Mouse (Mus musculus) hematopoietic stem cell, adult 5-6 weeks (primary cell): ENCODE measurements around the gene Qpct. TPM values are rescaled to one million over a fixed set of nuclear protein-coding genes. Genes with fewer than 3 reads are reported as not detected.
A peak's percentile ranks its signal among the peaks of the same experiment; 100 is the strongest.

Experiments
- ATAC-seq, 2 experiments: fragments of 125-278 bp in 1 of 2; replicated peaks in 1 of 2; 2 replicates each; pipeline ENCODE4 v1.8.0; 2016 to 2017; ENCODE audit warnings: inconsistent platforms in 2 of 2, mild to moderate bottlenecking in 2 of 2, moderate number of reproducible peaks in 2 of 2, low read depth in 1 of 2, moderate TSS enrichment in 1 of 2; ENCODE audit not compliant: low FRiP score in 2 of 2, poor library complexity in 2 of 2, severe bottlenecking in 2 of 2, insufficient read depth in 1 of 2, low TSS enrichment in 1 of 2
- total RNA-seq: library from RNA; stranded (forward); fragments of 172-1452, 232-1000 nt; gene quantifications from 2 replicates; pipeline ENCODE4 v1.2.3, GENCODE M21; 2017

The Qpct gene
- 0.79 and 3.4 TPM in 2 replicates for total RNA-seq

GRCm38 (mm10) chr17:79051606-79052005, at the start of gene Qpct:
Qpct (plus strand) TSS chr17:79051906.
- ATAC-seq: no peak

DNA sequence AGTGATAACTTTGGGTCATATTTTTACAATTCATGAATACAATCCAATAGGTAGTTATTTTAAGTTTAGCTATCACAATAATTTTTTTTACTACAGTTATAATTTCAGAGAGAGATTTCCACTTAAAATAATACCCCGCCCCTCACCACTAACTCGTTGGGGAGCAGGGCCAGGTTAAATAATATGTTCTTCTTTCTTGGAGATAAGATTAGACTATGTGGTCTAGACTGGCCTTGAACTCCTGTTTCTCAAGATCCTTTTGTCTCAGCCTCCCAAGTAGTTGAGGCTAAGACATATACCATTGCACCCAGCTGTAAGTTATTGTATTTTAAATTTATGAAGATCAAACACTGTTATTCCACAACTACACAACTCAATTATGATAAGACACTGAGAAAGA, 38.1 kb upstream of the Qpct start:
- no peak for ATAC-seq

DNA sequence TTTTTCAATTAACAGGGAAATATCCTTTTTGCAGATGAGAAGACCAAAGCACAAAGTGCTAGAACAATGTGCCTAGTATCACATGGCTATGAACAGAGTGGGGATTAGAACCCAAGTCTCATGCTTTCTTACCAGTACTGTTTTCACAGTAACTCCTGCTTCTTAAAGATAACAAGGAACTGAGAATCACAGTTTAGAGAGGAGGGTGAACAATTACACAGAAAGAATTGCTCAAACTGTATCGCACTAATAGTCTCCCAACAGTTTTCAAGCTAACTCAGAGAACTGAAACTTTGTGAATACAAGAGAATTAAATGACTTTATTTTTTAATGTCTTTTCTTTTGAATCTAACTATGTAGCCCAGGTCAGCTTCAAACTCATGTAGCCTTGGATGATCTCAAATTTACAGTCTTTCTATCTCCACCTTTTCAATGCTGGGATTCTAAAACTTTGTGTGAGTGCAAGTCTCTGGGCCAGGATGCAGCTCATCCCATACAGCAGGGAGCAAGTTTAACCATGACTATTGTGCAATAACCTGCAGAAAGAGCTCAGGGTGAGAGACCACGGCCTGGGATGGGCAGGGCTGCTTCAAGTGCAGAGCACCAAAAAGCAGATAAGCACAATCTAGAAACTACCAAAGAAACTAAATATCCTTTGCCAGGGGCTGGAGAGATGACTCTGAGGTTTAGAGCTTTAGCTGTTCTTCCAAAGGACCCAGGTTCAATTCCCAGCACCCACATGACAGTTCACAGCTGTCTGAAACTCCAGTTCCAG, 36.6 kb upstream of the Qpct start:
- ATAC-seq: peak in 1 of 2 experiments; percentile 38; a peak in 1 of 4 replicates

DNA sequence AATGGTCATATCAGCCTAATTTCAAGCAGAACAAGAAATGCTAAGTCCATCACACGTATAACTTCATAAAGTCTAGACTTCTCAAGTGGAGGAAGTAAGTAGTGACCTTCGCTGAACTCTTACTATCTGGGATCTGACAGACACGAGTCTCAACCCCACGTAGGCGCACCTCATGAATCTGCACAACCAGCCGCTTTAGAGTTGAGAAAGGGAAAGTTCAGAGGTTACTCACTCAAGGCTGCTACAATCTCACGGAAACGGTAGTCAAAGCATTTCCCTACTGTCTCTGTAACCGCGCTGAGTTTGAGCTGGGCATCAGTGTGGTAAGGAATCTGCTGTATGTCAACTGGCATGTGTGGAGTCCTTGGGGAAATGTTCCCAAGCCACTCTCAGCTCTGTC, 35.9 kb upstream of the Qpct start:
- ATAC-seq: no peak

DNA sequence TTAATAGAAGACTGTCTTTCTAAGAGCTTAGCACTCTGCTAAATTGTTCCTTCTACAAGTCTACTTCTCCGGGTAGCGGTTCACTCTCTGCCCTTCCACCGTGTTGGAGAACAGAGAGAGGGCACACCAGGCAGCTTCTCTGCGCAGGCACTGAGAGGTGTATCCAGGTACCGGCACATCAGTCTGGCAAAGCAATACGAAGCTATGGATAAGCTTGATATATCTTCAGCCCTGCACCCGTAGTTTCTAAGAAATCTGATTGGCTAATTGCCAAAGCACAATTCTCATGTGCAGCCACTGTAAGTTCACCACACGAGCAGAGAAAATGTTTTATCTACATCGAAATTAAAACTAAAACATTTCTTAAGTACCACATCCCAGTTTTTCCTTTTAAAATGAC, 33.3 kb upstream of the Qpct start:
- 0 out of 4 replicates have a peak, but pooled peaks of 1 of the 2 experiments have one; percentile 1 for ATAC-seq

DNA sequence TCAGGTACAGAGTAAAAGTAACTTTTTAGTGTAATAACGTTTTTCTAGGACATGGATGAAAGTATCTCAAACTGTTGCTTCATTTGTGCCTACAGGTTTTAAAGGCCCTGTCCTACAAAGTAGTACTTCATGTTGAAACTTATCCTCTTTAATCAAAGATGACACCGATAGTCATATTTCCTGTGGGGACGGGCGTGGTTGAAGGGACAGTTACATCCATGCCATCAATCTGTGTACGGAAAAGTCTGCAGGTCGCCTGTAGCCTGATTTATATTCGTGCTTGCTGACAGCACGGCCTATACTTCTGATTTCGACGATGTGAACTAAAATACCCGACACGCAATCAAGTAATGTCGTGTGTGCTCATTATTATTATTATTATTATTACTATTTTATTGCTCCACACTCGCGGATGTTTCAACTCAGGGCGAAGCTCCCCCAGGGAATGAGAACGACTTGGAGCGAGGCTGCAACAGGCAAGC, 31.9 kb upstream of the Qpct start:
- no peak for ATAC-seq

GRCm38 (mm10) chr17:79020208-79020983, 31.3 kb upstream of the Qpct start, which contains the start of gene Prkd3:
Prkd3 (minus strand) TSS chr17:79020816.
- peak in 1 of 2 experiments; percentile 34; a peak in 3 of 4 replicates for ATAC-seq

DNA sequence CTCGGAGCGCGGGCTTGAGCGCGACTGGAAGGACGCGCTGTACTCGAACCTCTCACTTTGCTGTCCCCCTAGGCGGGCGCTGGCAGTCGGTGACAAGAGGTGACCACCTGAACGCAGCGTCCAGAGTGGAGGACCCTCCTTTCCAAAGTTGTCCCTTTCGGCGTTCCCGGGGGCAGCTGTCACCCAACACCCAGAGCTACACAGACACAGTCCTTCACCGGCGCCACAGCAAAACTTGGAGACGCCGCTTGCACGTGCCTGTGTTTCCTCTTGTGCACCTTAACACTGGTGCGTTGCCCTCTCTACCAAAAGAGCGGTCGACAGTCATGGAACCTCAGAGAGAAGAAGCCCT, 30.7 kb upstream of the Qpct start:
- ATAC-seq: peak in 1 of 2 experiments; percentile 34; a peak in 1 of 4 replicates

GRCm38 (mm10) chr17:79022746-79023145, 29.0 kb upstream of the Qpct start:
- peak; percentile 46 to 57; a peak in 3 of 4 replicates for ATAC-seq

- no peak for ATAC-seq
These were observed 27.2 kb upstream of the Qpct start for GRCm38 (mm10) chr17:79024544-79024943.

GRCm38 (mm10) chr17:79029226-79029625, 22.5 kb upstream of the Qpct start:
- no peak for ATAC-seq

- no peak for ATAC-seq
These were observed 20.1 kb upstream of the Qpct start for GRCm38 (mm10) chr17:79031569-79031968.

DNA sequence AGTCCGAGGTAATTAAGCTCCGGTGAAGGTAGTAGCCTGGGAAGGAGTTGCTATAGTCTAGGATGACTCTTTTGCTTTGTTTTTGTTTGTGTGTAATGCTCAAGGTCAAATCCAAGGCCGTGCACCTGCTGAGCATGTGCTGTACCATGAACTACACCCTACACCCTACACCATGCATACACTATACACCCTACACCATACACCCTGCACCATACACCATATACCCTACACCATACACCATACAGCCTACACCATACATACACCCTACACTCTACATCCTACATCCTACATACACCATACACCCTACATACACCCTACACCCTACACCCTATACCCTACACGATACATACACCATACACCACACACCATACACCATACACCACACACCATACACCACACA, 18.9 kb upstream of the Qpct start:
- ATAC-seq: no peak

DNA sequence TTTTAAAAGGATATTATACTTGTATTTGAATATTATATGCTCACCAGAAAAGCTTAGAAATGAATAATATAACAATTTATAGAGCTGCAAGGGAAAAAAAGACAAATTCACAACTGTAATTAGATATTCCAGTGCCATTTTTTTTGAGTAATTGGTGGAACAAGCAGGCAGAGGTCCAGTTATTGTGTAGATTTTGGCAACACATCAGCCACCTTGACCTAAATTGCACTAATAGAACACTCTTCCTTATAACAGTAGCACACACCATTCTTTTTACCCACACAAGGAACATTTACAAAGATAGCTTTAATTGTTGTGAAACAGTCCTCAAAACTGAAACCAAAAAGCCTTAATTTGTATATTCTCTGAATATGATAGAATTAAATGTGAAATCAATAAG, 12.0 kb upstream of the Qpct start:
- no peak for ATAC-seq

GRCm38 (mm10) chr17:79043705-79044104, 8.0 kb upstream of the Qpct start:
- ATAC-seq: 0 out of 4 replicates have a peak, but pooled peaks of 1 of the 2 experiments have one; percentile 22

DNA sequence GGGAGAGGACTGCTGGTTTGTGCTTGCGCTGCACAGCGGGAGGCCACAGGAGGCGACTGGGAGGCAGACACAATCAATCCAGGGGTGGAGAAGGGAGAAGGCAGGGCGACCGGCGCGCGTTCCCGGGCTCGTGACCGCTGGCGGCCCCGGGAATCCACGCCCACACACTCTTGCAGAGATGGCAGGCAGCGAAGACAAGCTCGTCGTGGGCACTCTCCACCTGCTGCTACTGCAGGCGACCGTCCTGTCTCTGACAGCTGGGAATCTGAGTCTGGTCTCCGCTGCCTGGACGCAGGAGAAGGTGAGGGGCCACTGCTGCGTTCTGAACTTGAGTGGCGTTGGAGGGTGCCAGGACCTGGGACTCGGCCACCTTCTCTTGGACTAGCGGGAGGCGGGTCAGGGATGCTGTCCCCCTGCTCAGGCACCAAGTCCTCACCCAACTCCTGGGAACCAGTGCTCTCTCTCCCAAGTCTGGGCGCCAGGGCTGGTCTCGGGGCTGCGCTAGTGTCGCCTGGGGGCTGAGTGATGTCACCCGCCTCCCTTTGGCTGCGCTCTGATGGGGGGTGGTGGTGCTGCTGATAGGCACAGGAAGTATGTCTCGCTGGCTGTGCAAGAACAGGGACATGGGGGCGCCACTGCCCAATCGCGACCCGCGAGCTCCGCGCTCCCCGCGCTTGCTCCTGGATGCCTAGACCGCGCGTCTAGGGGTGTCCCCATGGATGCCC, 544 bp downstream of the Qpct start:
- peak; percentile 82 to 92 for ATAC-seq

DNA sequence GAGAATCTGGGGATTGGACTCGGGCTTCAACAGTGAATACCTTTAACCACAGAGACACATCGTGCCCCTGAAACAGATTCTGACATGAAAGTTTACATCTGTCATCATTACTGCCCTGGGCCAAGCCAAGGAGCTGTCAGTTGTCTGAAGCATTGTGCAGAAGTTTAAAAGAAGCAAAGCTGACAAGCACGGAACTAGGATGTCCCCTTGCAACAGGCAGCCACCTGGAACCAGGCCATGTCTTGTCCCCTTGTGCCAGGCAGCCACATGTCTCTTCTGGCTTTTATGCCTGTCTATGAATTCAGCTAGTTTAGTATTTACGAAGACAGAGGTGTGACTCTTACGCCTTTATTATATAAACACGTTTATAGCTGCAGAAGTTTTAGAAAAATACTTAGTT, 6.6 kb downstream of the Qpct start:
- no peak for ATAC-seq

GRCm38 (mm10) chr17:79060221-79060620, 8.5 kb downstream of the Qpct start:
- ATAC-seq: no peak
